Mouse (Mus musculus) ES-Bruce4 (cell line): ENCODE data around the gene Gm9573. TPM values are rescaled to one million over a fixed set of nuclear protein-coding genes. Genes with fewer than 3 reads are reported as not detected.

Experiments
- H3K27ac ChIP-seq: 2 replicates; pipeline ENCODE4 v1.5.1; 2012; ENCODE audit warnings: low read length, inconsistent platforms; ENCODE audit not compliant: insufficient read depth
- H3K27me3 ChIP-seq: 2 replicates; pipeline ENCODE4 v1.6.1; 2012; ENCODE audit warnings: mild to moderate bottlenecking, low read length, inconsistent platforms; ENCODE audit not compliant: control insufficient read depth, poor library complexity, insufficient read depth, severe bottlenecking
- H3K36me3 ChIP-seq: 2 replicates; pipeline ENCODE4 v1.6.1; 2012; ENCODE audit warnings: inconsistent platforms, mild to moderate bottlenecking, low read length, moderate library complexity; ENCODE audit not compliant: control insufficient read depth, poor library complexity, insufficient read depth, severe bottlenecking
- H3K4me1 ChIP-seq: one replicate; pipeline ENCODE4 v1.8.1; 2011; ENCODE audit warnings: low read length; ENCODE audit not compliant: control insufficient read depth, insufficient read depth
- H3K4me3 ChIP-seq: 2 replicates; pipeline ENCODE4 v1.5.1; 2011; ENCODE audit warnings: low read depth, mild to moderate bottlenecking, low read length
- H3K9ac ChIP-seq: 2 replicates; pipeline ENCODE4 v1.6.1; 2012; ENCODE audit warnings: low read depth, mild to moderate bottlenecking, inconsistent platforms; ENCODE audit not compliant: poor library complexity, severe bottlenecking
- H3K9me3 ChIP-seq: replicated peaks from 2 replicates; pipeline ENCODE4 v1.6.1; 2012; ENCODE audit warnings: mild to moderate bottlenecking, low read length, inconsistent platforms; ENCODE audit not compliant: control insufficient read depth, poor library complexity, insufficient read depth, severe bottlenecking
- CTCF ChIP-seq: IDR thresholded peaks from one replicate; pipeline ENCODE4 v1.8.1; 2011; ENCODE audit warnings: low read depth, low read length
- EP300 ChIP-seq: IDR thresholded peaks from 2 replicates; pipeline ENCODE4 v1.6.1; 2011; ENCODE audit warnings: low read depth, low read length; ENCODE audit not compliant: insufficient read depth
- POLR2A ChIP-seq: IDR thresholded peaks from one replicate; pipeline ENCODE4 v1.8.1; 2011; ENCODE audit warnings: low read length; ENCODE audit not compliant: insufficient read depth
- polyA plus RNA-seq: library from polyadenylated mRNA; stranded (reverse); fragments of >200 nt; gene quantifications from 2 replicates; pipeline ENCODE4 v1.2.4, GENCODE M21; 2011; ENCODE audit warnings: low read depth; ENCODE audit not compliant: missing spikeins, insufficient read depth, insufficient read length

Gm9573 gene
- polyA plus RNA-seq, 1 experiment, result not detected

- Histone ChIP-seq H3K9me3 (no peaks in the 10 kb centered on the region), H3K36me3 (no peaks in the 10 kb centered on the region), H3K9ac (no peak overlapping the region), H3K4me3 (no peak overlapping the region), H3K27ac (no peak overlapping the region), H3K4me1 (no peaks in the 10 kb centered on the region), H3K27me3 (no peaks in the 10 kb centered on the region)
- TF ChIP-seq EP300 (peak; percentile 68; the same call in 1 of the 2 replicates), POLR2A (no peak)
These were observed 9.3 kb downstream of the Gm9573 start for GRCm38 (mm10) chr17:35617127-35617526.

GRCm38 (mm10) chr17:35601736-35602354 lies 24.6 kb downstream of the Gm9573 start:
- Histone ChIP-seq H3K4me3 (no peak overlapping the region), H3K27me3 (no peaks in the 10 kb centered on the region)
- TF ChIP-seq POLR2A, result no peak

GRCm38 (mm10) chr17:35601249-35601648 lies 25.2 kb downstream of the Gm9573 start, which contains the start of gene Sfta2:
Gene Sfta2 (plus strand): TSS chr17:35601549.
- H3K27me3 ChIP-seq, result no peaks in the 10 kb centered on the region
- H3K36me3 ChIP-seq, result no peaks in the 10 kb centered on the region
- H3K27ac ChIP-seq, result peak within 1 kb of the TSS; percentile 7
- no peaks in the 10 kb centered on the region; the same call in 1 of the 2 replicates for H3K9me3 ChIP-seq
- H3K4me3 ChIP-seq, result no peak within 1 kb of the TSS
- peaks cover 5% of the 10 kb centered on the region for H3K4me1 ChIP-seq
- H3K9ac ChIP-seq, result no peak within 1 kb of the TSS
- TF ChIP-seq EP300, result 0 out of 2 replicates have a peak, but pooled peaks have one; percentile 15
- no peak for TF ChIP-seq CTCF

More at GRCm38 (mm10) chr17:35601736-35602354, 24.6 kb downstream of the Gm9573 start:
- H3K9me3 ChIP-seq, result no peaks in the 10 kb centered on the region; the same call in 1 of the 2 replicates
- H3K9ac ChIP-seq, result no peak overlapping the region
- peaks cover 5% of the 10 kb centered on the region for H3K4me1 ChIP-seq
- H3K36me3 ChIP-seq, result no peaks in the 10 kb centered on the region
- H3K27ac ChIP-seq, result peak overlapping the region; percentile 4; the same call in 1 of the 2 replicates

GRCm38 (mm10) chr17:35597399-35597798 lies 29.0 kb downstream of the Gm9573 start:
- no peaks in the 10 kb centered on the region for H3K27me3 ChIP-seq
- no peaks in the 10 kb centered on the region for H3K36me3 ChIP-seq
- TF ChIP-seq POLR2A, result no peak
- TF ChIP-seq CTCF, result no peak
- no peak for TF ChIP-seq EP300
- no peaks in the 10 kb centered on the region; the same call in 1 of the 2 replicates for H3K9me3 ChIP-seq
- no peak overlapping the region for H3K9ac ChIP-seq
- H3K27ac ChIP-seq, result no peak overlapping the region
- no peak overlapping the region for H3K4me3 ChIP-seq
- H3K4me1 ChIP-seq, result peaks cover 10% of the 10 kb centered on the region

GRCm38 (mm10) chr17:35594456-35594855 lies 32.0 kb downstream of the Gm9573 start:
- TF ChIP-seq CTCF, result no peak
- TF ChIP-seq EP300, result no peak
- TF ChIP-seq POLR2A, result no peak
- Histone ChIP-seq H3K27me3 (no peaks in the 10 kb centered on the region), H3K36me3 (no peaks in the 10 kb centered on the region), H3K4me1 (peaks cover 7% of the 10 kb centered on the region), H3K9me3 (no peaks in the 10 kb centered on the region; the same call in 1 of the 2 replicates), H3K27ac (peak overlapping the region; percentile 63; the same call in 1 of the 2 replicates), H3K9ac (no peak overlapping the region), H3K4me3 (no peak overlapping the region)

- TF ChIP-seq CTCF (no peak), POLR2A (no peak), EP300 (no peak)
- Histone ChIP-seq H3K4me3 (no peak overlapping the region), H3K36me3 (no peaks in the 10 kb centered on the region), H3K27me3 (no peaks in the 10 kb centered on the region), H3K4me1 (peaks cover 7% of the 10 kb centered on the region), H3K9ac (no peak overlapping the region; the same call in 1 of the 2 replicates), H3K9me3 (no peaks in the 10 kb centered on the region; the same call in 1 of the 2 replicates), H3K27ac (peak overlapping the region; percentile 87)
These were observed 32.7 kb downstream of the Gm9573 start for GRCm38 (mm10) chr17:35593786-35594185.
